Mouse (Mus musculus): ENCODE results near the gene Rnf180.

GRCm38 (mm10) chr13:105224048-105224447, 70.6 kb downstream of the Rnf180 start:
- no peak for TF ChIP-seq GATA1 (IDR thresholded peaks at IDR 0.05; ENCODE audit: borderline replicate concordance, low read length)
- TF ChIP-seq FLI1 (IDR thresholded peaks at IDR 0.05; ENCODE audit: low read length): no peak
